Mouse (Mus musculus): ENCODE data around the gene Map7. TPM values are rescaled to one million over a fixed set of nuclear protein-coding genes. Genes with fewer than 3 reads are reported as not detected.
A peak's percentile ranks its signal among the peaks of the same experiment; 100 is the strongest.

Map7 gene
- total and polyA plus RNA-seq, 2 experiments = 11.1 to 13.7 TPM

- peak; percentile 79 for DNase-seq (ENCODE audit: extremely low read depth, low read depth, low spot score)
- TF ChIP-seq CTCF (IDR thresholded peaks at IDR 0.05; ENCODE audit: low read depth, low read length) (no peak), POLR2A (IDR thresholded peaks at IDR 0.05; ENCODE audit: extremely low read depth, insufficient read depth, low read length) (no peak)
- Histone ChIP-seq H3K27me3 (ENCODE audit: control insufficient read depth, insufficient read depth, low read length) (no peaks in the 10 kb centered on the region), H3K27ac (replicated peaks; ENCODE audit: insufficient read depth, low read depth, low read length) (peak overlapping the region; percentile 96), H3K36me3 (ENCODE audit: control insufficient read depth, insufficient read depth, low read length) (no peaks in the 10 kb centered on the region), H3K9ac (ENCODE audit: low read depth, low read length) (peak overlapping the region; percentile 85), H3K4me1 (ENCODE audit: control insufficient read depth, insufficient read depth, low read length) (peaks cover 7% of the 10 kb centered on the region), H3K79me2 (ENCODE audit: control insufficient read depth, insufficient read depth, low read length) (peaks cover 2% of the 10 kb centered on the region; the same call in 1 of the 2 replicates), H3K4me3 (ENCODE audit: insufficient read depth, low read depth, low read length) (peak overlapping the region; percentile 88)
- 19% methylated on average over 11 of the region's 11 CpGs for WGBS
These were observed 162.9 kb downstream of the Map7 start for GRCm38 (mm10) chr10:20310969-20311769.

- Histone ChIP-seq H3K4me3 (ENCODE audit: insufficient read depth, low read depth, low read length) (peak within 1 kb of the TSS; percentile 88), H3K9ac (ENCODE audit: low read depth, low read length) (peak within 1 kb of the TSS; percentile 93), H3K27me3 (ENCODE audit: control insufficient read depth, insufficient read depth, low read length) (no peaks in the 10 kb centered on the region), H3K79me2 (ENCODE audit: control insufficient read depth, insufficient read depth, low read length) (peaks cover 2% of the 10 kb centered on the region; the same call in 1 of the 2 replicates), H3K27ac (replicated peaks; ENCODE audit: insufficient read depth, low read depth, low read length) (peak within 1 kb of the TSS; percentile 96), H3K4me1 (ENCODE audit: control insufficient read depth, insufficient read depth, low read length) (peaks cover 7% of the 10 kb centered on the region), H3K36me3 (ENCODE audit: control insufficient read depth, insufficient read depth, low read length) (no peaks in the 10 kb centered on the region)
- DNase-seq (ENCODE audit: extremely low read depth, low read depth, low spot score) = peak; percentile 95
- under 1% methylated on average over 84 of the region's 84 CpGs for WGBS
- TF ChIP-seq POLR2A (IDR thresholded peaks at IDR 0.05; ENCODE audit: extremely low read depth, insufficient read depth, low read length) = peak; percentile 94
- no peak for TF ChIP-seq CTCF (IDR thresholded peaks at IDR 0.05; ENCODE audit: low read depth, low read length)
These were observed 163.9 kb downstream of the Map7 start, which contains the start of gene Bclaf1 for GRCm38 (mm10) chr10:20311918-20312735. TSS of gene Bclaf1 (plus strand) at chr10:20312469.

GRCm38 (mm10) chr10:20312736-20313301 lies 164.5 kb downstream of the Map7 start:
- DNase-seq (ENCODE audit: extremely low read depth, low read depth, low spot score) = peak; percentile 70

GRCm38 (mm10) chr10:20313447-20313846 lies 165.2 kb downstream of the Map7 start:
- Histone ChIP-seq H3K9ac (ENCODE audit: low read depth, low read length) (0 out of 2 replicates have a peak overlapping the region, but pooled peaks have one; percentile 8), H3K79me2 (ENCODE audit: control insufficient read depth, insufficient read depth, low read length) (peaks cover 9% of the 10 kb centered on the region), H3K4me3 (ENCODE audit: insufficient read depth, low read depth, low read length) (peak overlapping the region; percentile 87), H3K4me1 (ENCODE audit: control insufficient read depth, insufficient read depth, low read length) (peaks cover 10% of the 10 kb centered on the region), H3K27me3 (ENCODE audit: control insufficient read depth, insufficient read depth, low read length) (no peaks in the 10 kb centered on the region), H3K36me3 (ENCODE audit: control insufficient read depth, insufficient read depth, low read length) (peaks cover 5% of the 10 kb centered on the region), H3K27ac (replicated peaks; ENCODE audit: insufficient read depth, low read depth, low read length) (peak overlapping the region; percentile 90; the same call in 1 of the 2 replicates)
- TF ChIP-seq POLR2A (IDR thresholded peaks at IDR 0.05; ENCODE audit: extremely low read depth, insufficient read depth, low read length) = no peak
- TF ChIP-seq CTCF (IDR thresholded peaks at IDR 0.05; ENCODE audit: low read depth, low read length) = no peak
- 24% methylated on average over 13 of the region's 13 CpGs for WGBS
- no peak for DNase-seq (ENCODE audit: extremely low read depth, low read depth, low spot score)

More at GRCm38 (mm10) chr10:20312736-20313301, 164.5 kb downstream of the Map7 start:
- Histone ChIP-seq H3K27ac (replicated peaks; ENCODE audit: insufficient read depth, low read depth, low read length) (peak overlapping the region; percentile 90), H3K4me1 (ENCODE audit: control insufficient read depth, insufficient read depth, low read length) (peaks cover 10% of the 10 kb centered on the region), H3K79me2 (ENCODE audit: control insufficient read depth, insufficient read depth, low read length) (peaks cover 6% of the 10 kb centered on the region), H3K36me3 (ENCODE audit: control insufficient read depth, insufficient read depth, low read length) (no peaks in the 10 kb centered on the region), H3K27me3 (ENCODE audit: control insufficient read depth, insufficient read depth, low read length) (no peaks in the 10 kb centered on the region), H3K9ac (ENCODE audit: low read depth, low read length) (peak overlapping the region; percentile 93), H3K4me3 (ENCODE audit: insufficient read depth, low read depth, low read length) (peak overlapping the region; percentile 87)
- TF ChIP-seq CTCF (IDR thresholded peaks at IDR 0.05; ENCODE audit: low read depth, low read length) (no peak), POLR2A (IDR thresholded peaks at IDR 0.05; ENCODE audit: extremely low read depth, insufficient read depth, low read length) (no peak)
- WGBS = under 1% methylated on average over 54 of the region's 54 CpGs

- peak; percentile 59 for DNase-seq (ENCODE audit: extremely low read depth, low read depth, low spot score)
- no peaks in the 10 kb centered on the region for H3K27me3 ChIP-seq (ENCODE audit: control insufficient read depth, insufficient read depth, low read length)
- H3K36me3 ChIP-seq (ENCODE audit: control insufficient read depth, insufficient read depth, low read length) = peaks cover 9% of the 10 kb centered on the region
- H3K79me2 ChIP-seq (ENCODE audit: control insufficient read depth, insufficient read depth, low read length) = peaks cover 14% of the 10 kb centered on the region
- 0 out of 2 replicates have a peak overlapping the region, but pooled peaks have one; percentile 14 for H3K27ac ChIP-seq (replicated peaks; ENCODE audit: insufficient read depth, low read depth, low read length)
- H3K4me1 ChIP-seq (ENCODE audit: control insufficient read depth, insufficient read depth, low read length) = peaks cover 10% of the 10 kb centered on the region
- H3K4me3 ChIP-seq (ENCODE audit: insufficient read depth, low read depth, low read length) = no peak overlapping the region
- WGBS = 29% methylated on average over 4 of the region's 4 CpGs
- TF ChIP-seq CTCF (IDR thresholded peaks at IDR 0.05; ENCODE audit: low read depth, low read length) (no peak), POLR2A (IDR thresholded peaks at IDR 0.05; ENCODE audit: extremely low read depth, insufficient read depth, low read length) (no peak)
- no peak overlapping the region for H3K9ac ChIP-seq (ENCODE audit: low read depth, low read length)
These were observed 165.7 kb downstream of the Map7 start for GRCm38 (mm10) chr10:20313941-20314340.

Data from liver, adult 2 months (tissue).